Mouse (Mus musculus) left cerebral cortex, adult 9 months (tissue): Measurements from ENCODE around the gene Ccl22.

Source experiments
- DNase-seq, 2 experiments: peaks; one replicate each; pipeline ENCODE4 v3.0.0; 2022; ENCODE audit warnings: low spot score in 2 of 2

Ccl22 gene

DNA sequence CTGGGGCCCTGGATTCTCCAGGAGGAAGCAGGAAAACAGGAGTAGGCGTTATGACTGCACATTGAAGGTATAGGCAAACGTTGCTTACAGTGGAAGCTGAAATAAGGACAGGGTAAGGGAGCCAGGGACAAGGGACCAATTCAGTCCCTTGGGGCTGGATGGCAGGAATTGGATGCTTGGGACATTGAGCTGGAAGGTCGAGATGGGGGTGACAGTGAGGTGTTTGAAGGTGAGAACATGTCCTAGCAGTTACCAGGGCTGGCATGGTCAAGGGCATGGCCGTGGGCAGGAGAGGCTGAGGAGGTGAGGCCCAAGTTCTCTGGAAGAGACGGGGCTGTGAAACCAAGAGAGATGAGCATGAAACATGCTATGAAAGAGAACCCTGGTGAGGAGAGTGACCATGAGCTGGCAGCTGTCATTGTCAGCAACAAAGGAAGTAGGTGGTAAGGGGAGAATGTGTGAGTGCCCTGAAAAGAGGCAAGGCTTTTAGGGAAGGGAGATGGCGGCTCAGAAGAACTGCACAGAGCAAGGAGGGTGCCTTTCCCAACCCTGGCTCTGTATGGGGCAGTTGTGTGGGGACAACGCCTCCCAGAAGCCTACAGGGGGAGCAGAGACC, 10.5 kb upstream of the Ccl22 start:
- DNase-seq = no peak

DNA sequence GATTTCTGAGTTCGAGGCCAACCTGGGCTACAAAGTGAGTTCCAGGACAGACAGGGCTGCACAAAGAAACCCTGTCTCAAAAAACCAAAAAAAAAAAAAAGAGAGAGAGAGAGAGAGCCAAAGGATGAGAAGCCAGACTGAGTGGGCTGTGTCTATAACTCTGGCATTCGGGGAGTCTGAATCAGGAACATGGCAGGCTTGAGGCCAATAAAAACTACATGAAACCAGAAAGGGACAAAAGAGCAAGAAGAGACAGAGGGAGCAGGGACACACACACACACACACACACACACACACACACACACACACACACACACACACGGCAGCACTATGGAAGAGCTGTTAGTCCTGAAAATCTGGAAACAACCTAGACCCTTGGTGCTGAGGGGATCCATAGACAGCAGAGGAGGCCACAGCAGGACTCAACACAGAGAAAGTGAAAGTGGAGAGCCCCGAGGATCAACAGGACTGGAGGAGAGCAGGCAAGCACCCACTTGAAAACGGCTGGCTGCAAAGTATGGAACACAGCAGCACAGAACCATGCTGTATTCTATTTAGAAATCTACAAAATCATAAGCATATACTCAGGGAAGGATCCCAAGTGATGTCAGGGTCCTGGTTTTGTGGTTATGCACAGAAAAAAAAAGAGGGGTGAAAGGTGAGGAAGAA, 9.8 kb upstream of the Ccl22 start:
- no peak for DNase-seq

DNA sequence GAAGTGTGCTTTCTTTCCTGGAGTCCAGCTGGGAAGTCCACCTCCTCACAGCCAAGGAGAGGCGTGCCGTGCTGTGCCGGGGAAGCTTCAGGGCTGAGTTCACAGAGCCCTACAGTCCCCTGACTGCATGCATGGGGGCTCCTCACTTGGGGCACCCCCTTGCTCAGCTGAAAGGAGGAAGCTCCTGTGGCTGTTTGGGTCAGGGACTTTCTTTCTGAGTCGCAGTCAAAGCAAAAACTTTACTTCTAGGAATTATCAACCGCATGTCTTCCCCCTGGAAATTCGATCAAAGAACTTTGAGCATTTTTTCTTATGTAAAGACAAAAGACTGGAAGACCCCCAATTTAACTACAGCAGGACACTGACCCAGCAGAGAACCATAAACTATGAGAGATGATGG, 5.6 kb upstream of the Ccl22 start:
- DNase-seq = no peak

GRCm38 (mm10) chr8:94740591-94740990, 4.8 kb upstream of the Ccl22 start:
- no peak for DNase-seq

DNA sequence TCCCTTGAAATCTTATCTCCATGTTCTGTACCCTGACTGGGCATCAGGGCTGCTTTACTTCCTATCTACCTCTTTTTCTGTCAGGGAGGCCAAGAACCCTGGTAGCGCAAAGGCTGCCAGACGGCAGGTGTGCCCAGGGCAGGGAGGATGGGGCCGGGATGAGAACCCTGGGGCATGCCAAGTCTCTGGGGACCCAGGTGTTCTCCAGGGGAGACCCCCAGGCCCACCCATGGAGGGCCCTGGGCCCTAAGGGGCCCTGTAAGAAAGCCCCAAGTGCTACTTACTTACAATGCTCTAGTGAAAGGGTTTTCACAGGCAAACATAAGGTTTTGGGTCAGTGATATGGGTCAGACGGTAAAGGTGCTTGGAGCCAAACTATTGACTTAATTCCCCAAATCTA, 3.7 kb upstream of the Ccl22 start:
- DNase-seq = no peak

DNA sequence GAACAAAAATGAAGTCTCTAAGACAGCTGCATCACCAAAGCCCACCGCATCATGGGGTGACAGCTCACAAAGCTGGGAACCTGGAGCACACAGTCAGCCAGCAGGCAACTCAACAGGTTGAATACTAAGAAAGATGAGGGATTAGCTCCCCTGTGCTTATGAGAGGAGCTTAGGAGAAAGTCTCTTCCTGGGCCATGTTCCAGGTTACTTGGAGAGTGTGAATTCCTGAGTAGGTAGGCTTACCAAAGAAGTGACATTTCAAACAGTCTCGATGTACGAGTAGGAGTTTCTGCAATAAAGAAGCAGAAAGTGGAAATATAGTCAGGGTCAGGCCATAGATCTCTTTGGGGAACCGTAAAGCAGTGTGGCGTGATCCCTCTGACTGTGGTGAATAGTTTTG, 906 bp upstream of the Ccl22 start:
- DNase-seq = no peak

DNA sequence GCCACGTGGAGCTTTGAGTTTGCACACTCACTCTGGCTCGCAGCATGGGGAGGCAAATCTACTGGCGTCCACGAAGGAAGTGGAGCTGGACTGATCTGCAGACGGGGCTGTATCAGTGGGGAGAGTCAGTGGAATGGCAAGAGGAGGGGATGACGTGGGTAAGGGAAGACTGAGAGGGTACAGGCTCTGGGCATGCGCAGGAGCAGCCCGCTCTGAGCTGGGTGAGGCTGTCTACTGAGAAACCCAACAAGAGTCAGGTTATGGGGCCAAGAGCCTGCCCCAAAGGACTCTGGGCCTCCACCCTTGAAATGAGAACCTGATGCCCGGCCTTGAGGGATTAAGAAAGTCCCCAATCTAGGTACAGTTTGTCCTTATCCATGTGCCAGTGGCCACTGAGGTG, 418 bp upstream of the Ccl22 start:
- no peak for DNase-seq

DNA sequence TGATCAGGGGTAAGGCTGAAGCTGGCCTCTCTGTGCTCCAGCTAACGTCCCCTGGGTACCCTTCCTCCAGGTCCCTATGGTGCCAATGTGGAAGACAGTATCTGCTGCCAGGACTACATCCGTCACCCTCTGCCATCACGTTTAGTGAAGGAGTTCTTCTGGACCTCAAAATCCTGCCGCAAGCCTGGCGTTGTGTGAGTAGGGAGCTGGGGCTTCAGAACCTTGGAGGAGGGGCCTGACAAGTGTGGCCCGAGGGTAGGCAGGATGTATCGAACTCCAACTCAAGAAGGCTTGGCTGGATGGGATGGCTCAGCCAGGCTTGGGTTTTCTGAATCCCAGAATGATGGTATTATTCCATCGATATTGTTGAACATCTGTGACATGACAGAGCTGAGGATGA, 1.4 kb downstream of the Ccl22 start:
- DNase-seq = no peak

- DNase-seq = no peak
These were observed 3.0 kb downstream of the Ccl22 start for GRCm38 (mm10) chr8:94748363-94748762.

GRCm38 (mm10) chr8:94749942-94750341, 4.6 kb downstream of the Ccl22 start:
- no peak for DNase-seq

DNA sequence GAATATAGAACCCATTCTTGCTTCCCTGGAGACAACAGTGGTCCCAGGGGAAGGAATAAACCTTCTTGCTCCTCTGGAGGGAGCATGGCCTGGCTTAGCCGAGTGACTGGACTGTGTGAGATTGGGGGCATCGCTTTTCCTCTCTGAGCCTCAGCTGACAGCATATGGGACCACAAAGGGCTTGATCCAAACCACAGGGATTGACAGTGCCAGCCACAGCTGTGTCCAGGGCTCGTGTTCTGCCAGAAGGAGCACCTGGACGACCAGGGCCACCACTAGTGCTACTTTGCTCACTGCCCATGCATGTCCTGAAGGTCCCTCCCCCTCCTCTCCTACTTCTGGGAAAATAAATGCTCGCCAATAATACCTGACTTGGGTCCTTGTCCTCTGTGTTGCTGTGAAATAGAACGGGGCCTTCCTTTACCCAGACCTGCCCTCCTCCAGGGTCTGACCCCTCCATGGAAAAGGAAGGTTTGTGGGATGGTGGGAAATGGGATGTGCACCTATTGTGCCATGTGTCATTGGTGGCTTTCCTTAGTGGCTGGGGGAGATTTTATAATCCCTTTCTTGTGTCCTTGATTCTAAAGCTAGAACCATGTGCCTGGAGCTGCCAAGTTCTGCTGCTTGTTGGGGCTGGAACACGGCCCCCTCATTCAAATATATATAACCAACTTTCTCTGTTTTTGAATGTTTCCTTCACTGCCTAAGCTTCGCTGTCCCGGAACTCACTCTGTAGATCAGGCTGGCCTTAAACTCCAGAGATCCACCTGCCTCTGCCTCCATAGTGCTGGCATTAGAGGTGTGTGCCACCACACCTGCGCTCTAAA, 5.8 kb downstream of the Ccl22 start:
- DNase-seq = peak in 1 of 2 experiments; percentile 7

GRCm38 (mm10) chr8:94754006-94754405, 8.6 kb downstream of the Ccl22 start:
- DNase-seq = no peak

DNA sequence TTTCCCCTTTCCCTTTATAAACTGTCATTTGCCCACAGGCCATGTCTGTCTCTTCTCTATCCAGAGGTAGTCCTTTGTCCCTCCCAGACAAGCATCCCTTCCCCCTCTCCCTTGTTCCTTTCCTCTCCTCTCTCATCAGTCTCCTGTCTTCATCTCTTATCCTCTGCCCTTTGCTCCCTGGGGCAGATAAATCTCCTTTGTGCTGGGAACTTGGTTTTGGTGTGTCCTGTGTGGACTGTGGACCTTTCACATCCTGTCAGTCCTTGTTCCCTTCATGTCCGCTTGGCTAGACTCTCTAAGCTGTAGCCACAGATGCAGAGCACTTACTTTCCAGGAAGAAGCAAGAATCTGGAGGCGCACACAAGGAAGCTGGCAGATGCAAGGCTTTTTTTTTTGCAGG, 9.1 kb downstream of the Ccl22 start:
- no peak for DNase-seq

- DNase-seq = no peak
These were observed 21.6 kb downstream of the Ccl22 start for GRCm38 (mm10) chr8:94767035-94767434.

- DNase-seq = no peak
These were observed 25.6 kb downstream of the Ccl22 start for GRCm38 (mm10) chr8:94770945-94771344.

DNA sequence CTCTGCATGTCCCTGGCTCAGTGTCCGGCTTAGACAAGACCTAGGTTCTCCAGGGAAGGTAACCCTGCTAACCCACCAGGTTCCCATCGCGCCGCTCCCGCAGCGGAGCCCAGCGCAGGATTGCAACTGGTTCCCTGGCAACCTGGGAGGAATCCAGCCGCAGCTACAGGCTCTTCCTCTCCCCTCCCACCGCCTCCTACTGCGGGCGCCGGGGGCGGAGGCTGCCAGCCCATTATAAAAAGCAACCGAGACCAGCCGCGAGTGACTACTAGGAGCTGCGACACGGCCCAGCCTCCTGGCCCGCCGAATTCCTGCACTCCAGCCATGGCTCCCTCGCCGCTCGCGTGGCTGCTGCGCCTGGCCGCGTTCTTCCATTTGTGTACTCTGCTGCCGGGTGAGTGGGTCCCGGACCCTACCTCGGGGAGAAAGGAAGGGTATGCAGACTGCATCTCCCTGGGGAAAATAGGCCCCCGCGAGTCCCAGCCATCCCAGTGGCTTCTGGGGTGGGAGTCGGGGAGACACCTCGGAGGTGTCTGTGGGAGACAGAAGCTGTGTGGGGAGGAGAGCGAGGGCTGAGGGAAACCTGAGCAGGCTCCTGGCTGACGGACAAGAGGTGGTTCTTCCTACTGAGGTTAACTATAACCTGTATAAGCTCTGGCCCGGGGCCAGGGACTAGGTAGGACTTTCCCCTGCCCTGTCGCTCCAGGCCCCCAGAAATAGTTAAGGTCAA, 26.7 kb downstream of the Ccl22 start, which contains the start of gene Cx3cl1:
TSS of gene Cx3cl1 (plus strand) at position 69 of the 730 bp plus-strand sequence.
- DNase-seq = peak; percentile 82 to 91

GRCm38 (mm10) chr8:94773048-94773447, 27.7 kb downstream of the Ccl22 start:
- DNase-seq = peak in 1 of 2 experiments; percentile 52

GRCm38 (mm10) chr8:94773700-94774171, 28.3 kb downstream of the Ccl22 start:
- DNase-seq = peak; percentile 84

GRCm38 (mm10) chr8:94774601-94775000, 29.2 kb downstream of the Ccl22 start:
- DNase-seq = peak in 1 of 2 experiments; percentile 41

GRCm38 (mm10) chr8:94776346-94776745, 31.0 kb downstream of the Ccl22 start:
- no peak for DNase-seq

DNA sequence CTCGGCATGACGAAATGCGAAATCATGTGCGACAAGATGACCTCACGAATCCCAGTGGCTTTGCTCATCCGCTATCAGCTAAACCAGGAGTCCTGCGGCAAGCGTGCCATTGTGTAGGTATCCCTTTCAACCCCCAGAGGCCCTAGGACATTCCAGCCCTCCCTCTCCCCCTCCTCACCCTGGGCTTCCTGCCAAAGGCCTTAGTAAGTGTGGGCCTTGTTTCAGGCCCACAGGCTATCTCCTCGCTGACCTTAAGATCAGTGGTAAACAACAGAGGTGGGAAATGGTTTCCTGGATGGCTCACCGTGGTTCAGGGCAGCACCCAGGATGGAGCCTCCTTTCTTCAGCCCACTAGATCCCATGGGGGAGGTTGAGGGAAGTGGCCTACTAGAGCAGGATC, 32.6 kb downstream of the Ccl22 start:
- no peak for DNase-seq

- no peak for DNase-seq
These were observed 33.1 kb downstream of the Ccl22 start for GRCm38 (mm10) chr8:94778473-94778872.
